Mouse (Mus musculus) lung, postnatal 36 days (tissue): Measurements from ENCODE around the gene Usp33.

Experiments
- DNase-seq: peaks from one replicate; pipeline ENCODE4 v3.0.0; 2022; ENCODE audit warnings: mixed read lengths

The Usp33 gene

DNA sequence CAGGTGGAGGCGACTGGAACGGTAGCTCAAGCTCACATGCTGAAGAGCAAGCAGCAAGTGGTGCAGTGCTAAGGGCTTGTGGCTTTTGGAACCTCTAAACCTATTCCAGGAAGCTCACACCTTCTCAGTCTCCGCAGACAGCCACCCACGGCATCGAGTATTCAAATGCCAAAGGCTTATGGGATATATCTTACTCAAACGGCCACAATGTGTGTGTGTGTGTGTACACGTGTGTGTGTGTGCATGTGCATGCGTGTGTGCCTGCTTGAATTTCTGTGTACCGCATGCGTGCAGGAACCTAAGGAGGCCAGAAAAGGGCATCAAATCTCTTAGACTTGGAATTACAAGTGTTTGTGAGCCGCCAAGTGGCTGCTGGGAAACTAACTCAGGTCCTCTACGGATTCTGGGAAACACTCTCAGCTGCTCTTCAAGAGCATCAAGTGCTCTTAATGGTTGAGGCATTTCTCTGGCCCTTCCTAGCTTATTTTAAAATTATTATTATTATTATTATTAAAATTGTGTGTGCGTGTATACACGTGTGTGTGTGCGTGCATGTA is 3.2 kb upstream of the Usp33 start:
- peak; percentile 73 for DNase-seq

DNA sequence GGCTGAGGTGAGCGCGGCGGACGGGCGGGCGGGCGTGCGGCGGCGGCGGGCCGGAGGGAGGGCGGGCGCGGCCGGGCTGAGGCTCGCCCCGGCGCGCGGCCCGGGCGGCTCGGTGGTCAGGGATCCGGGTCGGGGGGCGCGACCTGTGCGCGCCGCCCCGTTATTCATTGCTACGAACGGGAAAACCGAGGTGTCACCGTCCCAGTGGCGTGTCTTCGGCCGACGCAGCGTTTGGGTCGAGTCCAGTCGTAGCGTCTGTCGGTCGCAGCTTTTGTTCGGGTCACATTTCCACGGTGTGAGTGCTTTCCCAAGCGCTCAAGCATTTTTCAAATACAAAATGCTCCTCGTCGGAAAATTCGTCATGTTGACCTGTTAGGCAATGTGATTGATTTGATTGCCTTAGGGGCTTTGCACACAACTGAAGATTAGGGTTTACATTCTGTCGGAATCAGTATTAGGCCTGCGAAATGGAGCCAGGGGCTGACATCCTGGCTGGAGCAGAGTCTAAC is 409 bp downstream of the Usp33 start:
- DNase-seq: peak; percentile 42

DNA sequence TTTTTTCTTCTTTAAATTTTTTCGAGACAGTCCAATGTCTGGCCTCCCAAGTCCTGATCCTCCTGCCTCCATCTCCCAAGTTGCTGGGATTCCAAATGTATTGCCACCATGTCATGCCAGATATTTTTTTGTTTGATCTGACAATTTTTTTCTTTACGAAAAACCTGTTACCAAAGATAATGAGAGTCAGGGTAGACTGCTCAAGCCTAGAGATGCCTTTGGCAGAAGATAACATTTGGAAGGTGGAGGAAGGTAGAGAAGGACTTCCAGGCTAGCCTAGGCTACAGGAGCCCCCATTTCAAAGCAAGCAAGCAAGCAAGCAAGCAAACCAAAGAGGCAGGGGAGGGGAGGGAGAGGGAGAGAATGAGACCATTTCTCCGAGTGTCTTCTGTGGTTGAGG is 949 bp downstream of the Usp33 start:
- DNase-seq: no peak

DNA sequence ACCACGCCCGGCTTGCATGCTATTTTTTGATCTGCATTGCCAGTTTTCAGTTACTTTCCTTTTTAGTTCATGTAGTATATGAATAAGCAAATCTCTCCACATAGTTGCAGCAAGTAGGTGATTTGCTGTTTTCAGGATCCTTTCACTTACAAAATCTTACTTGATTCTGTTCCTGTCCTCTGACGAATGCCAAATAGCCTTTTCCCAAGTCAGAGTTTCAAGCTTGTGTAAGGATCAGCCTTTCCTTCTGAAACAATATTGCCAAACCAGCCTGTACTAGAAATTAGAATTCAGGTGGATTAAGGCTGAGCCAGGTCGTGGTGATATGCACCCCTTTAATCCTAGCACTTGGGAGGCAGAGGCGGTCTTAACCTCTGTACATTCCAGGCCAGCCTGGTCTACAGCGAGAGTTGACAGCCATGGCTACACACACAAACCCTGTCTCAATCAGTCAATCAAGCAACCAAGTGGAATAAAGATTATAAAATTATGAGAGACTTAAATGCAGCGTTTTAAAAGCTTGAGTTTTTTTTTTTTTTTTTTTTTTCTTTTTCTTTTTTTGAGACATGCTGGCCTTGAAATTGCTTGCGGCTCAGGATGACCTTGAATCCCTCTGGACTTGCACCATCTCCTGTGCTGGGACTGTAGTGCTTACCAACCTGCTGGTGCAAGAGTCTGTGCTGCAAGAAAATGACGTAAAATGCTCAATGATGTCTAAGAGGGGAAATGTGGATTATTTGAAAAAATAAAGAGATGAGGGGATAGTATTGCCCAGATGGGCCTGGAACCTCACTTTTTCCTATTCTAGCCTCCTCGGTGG is 1.9 kb downstream of the Usp33 start:
- DNase-seq: no peak

DNA sequence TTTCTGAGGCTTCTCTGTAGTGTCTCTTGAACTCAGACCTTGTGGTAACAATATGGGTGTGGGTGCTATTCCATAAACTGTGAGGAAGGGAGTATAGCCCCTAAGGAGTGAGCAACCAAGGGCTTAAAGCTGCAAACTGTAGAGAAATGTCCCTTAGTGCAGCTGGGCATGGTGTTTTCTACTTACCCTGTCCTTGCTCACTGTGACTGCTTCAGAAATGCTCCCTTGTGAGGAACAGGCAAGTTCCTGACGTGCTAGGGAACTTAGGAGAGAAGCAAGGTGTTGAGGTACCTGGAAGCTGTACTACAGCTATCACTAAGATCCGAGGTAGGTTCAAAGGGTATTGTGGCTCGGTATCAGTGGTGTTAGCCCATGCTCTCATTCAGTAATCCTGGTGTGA is 4.2 kb downstream of the Usp33 start:
- DNase-seq: no peak

DNA sequence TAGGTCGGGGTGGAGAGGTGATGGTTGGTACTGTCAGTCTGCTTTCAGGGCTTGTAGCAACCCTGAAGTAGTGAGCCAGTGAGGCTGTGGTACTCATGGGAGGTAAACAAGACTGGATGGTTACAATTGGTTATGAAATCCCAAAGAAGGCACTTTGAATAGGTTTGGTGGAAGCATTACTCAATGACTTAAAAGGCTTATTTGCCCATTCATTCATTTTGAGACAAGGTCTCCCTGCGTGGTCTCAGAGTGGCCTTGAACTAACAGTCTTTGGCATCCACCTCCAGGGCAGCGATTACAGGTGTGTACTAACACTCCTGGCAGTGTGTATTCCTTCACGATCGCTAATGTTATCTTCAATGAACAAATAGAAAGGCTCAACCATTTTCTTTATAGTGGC is 4.7 kb downstream of the Usp33 start:
- DNase-seq: no peak

DNA sequence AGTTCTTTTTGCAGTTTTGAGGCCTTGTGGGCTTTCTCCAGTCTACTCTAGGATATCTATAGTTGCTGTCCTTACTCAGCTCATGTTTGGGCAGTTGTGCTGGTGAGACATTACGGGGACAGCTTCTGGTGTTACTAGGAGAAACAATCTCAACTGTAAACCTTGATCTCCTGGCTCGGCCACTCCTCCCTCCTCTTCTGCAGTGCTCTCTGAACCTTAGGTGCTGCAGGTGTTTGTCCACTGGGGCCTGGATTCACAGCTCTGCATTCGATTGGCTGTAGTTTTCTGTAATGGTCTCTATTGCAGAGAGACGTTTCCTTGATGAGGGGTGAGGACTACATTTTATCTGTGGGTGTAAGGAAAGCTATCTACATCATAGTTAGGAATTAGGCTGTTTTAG is 6.0 kb downstream of the Usp33 start:
- DNase-seq: no peak

DNA sequence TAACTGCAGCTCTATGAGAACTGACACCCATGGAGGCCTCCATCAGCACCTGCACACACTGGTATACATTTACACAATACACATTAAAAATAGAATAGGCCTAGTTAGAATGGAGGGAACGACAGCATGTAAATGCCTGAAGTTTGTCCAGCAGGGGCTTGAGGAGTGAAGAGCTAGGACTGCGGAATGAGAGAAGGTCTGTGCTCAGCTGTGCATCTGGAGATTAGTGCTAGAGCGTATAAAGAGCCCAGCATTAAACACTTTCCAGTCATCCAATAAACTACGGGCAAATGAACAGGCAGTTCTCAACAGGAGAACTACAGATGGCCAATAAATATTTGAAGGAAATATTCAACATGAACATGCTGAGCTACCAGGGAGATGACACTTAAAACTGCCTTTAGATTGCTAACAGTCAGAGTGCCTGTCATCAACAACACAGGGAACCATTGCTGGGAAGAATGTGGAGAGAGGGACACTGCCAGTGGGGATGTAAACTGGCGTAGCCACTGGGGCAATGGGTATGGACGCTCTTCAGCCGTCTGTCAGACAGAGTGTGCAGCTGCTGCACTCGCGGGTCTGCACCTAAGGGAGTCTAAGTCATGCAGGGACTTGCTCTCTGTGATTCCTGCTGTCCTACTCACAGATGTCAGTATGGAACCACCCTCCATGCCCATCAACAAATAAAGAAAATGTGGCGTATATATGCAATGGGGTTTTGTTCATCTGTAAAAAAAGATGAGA is 7.3 kb downstream of the Usp33 start:
- no peak for DNase-seq

DNA sequence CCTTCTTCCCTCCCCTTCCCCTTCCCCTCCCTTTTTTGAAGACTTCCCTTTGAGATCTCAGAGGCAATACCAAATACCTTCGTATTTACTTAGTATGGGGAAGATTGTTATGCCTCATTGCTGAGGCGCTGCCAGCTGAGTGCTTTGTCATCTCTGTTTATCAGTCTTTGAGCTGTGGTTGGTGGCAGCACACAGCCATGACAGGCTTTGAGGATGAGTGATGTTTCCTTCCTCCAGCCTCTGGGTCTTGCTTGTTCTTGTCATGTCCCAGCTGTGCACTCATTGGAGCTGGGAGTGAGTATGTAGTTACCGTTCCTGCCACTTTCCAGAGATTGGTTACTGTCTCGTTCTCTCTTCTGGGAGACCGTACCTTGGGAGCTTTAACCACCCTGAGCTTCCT is 9.1 kb downstream of the Usp33 start:
- DNase-seq: peak; percentile 81

DNA sequence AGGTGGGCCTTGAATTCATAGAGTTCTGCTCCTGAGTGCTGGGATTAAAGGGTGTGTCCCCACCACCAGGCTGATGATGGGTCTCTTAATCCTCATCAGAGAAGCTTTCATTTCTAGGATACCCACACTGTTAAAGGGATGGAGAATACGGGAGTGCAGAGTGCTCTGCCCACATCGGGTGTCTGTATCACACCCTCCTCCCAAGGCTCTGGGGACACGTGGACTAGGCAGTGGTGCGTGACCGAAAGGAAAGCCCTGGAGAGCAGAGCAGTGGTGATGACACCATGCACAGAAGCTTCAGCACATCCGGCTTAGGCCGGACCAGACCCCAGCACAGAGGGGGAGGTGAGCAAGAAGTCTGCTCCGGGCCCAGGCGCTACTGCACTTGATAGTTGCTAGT is 10.5 kb downstream of the Usp33 start:
- no peak for DNase-seq

DNA sequence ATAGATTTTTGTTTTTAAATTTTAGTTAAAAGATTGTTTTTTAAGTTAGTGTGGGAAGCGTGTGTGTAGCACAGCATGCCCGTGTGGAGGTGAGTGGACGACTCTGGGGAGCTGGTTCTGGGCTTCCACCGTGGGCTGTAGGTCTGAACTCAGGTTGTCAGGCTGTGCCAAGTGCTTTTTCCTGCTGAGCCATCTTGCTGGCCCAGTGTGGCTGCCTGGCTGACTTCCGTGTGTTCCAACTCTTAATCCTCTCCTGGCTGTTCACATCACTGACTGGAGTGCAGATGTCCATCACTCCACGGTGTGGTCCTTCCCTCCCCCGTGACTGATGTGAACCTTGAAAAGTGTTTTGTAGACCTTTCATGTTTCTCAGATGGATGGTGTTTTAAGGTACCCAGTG is 12.9 kb downstream of the Usp33 start:
- no peak for DNase-seq

DNA sequence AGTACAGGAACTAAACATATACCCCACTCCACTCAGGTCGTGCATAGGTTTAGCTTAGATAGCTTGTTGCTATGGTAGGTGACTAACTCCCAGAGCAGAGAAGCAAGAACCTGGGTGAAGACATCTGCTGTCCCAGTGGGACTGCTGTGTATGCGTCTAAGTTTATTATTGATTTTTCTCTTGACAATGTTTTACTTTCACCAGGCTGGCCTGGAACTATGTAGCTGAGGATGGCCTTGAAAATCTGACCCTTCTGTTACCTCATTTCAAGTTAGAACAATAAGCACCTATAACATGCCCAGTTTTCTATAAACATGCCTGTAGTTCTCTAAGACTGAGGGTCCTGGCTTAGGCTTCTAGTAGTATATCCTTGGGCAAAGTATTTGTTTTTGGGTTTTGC is 17.9 kb downstream of the Usp33 start:
- no peak for DNase-seq

DNA sequence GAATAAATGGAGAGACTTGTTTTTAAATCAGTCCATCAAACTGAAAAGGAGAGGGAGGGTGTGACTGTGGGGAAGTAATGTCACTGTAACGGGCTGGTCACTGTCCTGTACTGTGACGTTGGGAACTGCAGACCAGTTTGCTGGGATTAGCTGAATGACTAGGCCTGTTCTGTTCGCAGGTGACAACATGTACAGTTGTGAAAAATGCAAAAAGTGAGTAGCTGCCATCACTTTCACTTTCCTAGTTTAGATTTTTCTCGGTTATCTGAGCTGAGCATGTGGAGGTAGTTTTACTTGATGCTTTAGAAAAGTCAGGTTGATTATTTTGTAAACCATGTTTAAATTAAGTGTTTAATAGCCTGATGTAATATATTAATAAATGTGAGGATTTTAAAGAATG is 29.8 kb downstream of the Usp33 start:
- DNase-seq: no peak

DNA sequence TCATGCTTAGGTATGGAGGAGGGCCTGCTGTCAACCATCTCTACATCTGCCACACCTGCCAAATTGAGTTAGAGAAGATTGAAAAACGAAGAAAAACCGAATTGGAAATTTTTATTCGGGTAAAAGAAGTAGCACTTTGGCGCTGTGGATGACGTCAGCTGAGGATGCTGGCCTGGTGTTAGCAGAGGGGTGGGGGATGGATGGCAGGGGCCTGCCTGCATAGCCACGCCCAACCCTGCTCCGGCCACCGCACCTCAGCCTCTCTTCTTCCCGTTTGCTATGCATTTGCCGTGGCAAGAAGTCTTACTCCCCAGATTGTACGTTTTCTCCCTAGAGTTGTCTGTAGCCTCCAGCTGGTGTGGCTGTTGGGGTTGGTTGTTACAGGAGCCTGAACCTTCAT is 37.8 kb downstream of the Usp33 start:
- DNase-seq: no peak

DNA sequence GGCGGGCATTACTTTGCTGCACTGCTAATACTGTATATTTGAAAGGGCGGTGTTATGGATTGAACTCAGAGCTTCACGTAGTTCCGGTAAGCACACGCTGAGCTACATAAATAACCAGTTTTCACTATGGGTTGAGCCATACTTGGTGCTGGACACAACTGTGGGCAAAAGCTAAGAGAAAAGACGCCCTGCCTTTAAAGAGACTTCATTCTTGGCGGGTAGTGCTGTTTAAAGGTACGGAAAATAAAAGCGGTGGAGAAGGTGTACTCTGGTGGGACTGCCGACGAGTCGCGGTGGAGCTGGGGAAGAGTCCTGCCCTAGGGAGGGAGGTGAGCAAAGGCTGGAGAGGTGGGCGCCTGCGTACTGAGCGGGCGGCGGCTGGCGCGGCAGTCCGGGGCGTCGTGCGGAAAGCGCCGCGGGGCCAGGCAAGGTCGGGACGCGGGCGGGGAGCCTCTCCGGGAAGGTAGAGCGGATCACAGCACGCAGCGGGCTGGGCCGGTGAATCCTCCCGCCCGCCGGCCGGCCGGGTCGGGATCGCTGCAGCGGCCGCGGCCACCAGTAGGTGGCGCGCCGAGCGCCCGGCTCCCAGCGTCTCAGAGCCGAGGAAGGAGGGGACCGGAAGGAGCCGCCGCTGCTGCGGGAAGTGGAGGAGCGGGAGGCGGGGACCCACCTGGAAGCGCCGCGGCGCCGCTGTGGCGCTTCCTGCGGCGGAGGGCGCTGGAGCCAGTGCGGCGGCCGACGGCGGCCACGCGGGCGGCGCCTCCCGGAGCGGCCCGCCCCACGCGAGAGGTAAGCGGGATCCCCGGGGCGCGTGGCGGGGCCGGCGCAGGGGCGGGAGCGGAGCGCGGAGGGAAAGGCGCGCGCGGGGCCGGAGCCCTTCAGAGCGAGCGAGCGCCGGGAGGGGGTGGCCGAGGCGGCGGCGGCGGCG is 49.3 kb downstream of the Usp33 start, which contains the start of gene Zzz3:
Zzz3 (plus strand) TSS at position 124 of the 928 bp plus-strand sequence.
- peak; percentile 93 for DNase-seq

DNA sequence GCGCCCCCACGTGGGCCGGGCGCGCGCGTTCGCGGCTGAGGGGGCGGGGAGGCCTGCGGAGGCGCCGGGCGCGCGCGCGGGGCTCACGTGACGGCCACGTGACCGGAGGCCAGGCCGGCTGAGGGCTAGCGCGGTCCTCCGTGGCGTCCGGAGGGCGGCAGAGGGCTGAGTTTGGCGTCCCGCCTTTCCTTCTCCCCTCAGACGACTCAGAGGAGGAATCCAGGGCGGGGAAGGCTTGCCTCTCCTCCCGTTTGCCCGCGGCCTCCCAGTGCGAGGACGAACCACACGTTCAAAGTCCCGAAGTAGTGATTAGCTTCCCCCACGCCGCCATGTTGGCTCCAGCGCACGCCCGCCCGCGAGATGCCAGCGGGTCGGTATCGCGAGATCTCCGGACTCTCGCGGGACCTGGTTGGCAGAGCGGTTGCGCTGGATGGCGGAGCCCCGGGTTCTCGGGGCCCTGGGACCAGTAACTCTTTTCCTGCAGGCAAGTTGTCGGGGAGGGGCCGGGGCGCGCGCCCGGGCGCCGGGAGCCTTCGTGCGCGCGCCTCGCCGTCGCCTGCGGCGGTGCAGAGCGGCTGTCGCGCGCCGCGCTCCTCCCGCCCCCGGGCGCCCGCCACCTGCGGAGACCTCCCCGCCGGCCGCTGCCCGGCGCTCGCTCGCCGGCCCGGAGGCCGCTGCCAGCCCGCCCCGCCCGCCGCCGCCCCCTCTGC is 50.2 kb downstream of the Usp33 start:
- peak; percentile 98 for DNase-seq

DNA sequence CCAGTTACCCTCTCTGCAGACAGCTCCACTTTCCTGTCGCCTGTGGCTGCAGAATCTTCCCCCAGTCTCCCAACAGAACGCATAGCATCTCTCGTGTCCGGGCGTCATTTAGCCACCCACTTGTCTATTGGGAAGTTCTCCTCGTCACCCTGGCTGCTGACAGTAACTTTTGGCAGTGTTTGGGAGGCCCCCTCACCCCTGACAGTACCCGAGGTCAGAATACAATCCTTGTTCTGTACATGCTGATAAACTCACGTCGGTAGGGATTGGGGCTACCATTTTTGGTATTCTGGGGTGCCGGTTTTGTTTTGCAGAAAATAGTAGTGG is 50.7 kb downstream of the Usp33 start:
- DNase-seq: peak; percentile 20

DNA sequence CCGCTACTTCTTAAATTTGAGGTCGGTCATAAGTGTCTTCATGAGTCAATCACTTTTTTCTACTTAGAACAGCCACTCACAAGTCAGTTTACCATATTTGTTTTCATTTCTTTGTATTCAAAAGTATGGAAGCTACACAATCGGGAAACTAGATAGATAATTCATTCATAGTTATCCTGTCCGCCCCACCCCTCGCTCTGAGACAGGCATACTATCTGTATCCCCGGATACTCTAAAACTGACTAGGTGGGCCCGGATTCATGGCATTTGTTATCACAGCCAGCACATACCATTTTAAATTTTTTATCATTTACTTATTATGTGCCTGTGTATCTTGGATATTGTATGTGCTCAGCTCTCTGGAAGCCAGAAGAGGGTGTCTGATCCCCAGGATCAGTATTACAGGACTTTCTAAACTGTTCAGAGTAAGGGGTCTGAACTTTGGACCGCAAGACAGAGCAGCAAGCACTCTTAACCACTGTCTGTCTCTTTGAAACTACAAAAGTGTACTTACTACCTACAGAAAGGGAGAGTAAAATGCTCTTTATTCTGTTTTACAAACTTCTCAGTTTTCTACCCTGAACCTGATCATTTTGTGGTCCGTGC is 51.2 kb downstream of the Usp33 start:
- no peak for DNase-seq

DNA sequence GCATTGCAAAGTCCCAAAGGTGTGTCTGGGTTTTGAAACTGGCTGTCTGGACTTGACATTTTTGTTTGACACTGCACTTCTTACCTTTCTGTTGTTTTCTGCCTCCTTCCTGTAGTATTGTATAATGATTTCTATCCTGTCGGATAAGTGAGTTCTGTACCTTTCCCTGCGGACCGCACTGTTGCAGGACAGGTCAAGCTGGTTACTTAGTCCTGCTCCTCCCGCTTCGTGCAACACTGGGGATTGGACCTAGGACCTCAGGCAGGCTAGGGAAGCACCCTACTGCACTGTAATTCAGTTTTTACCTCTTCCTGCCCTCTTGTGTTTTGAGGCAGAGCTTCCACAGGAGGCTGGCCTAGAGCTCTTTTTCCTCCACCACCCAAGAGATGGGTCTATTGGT is 54.2 kb downstream of the Usp33 start:
- no peak for DNase-seq

DNA sequence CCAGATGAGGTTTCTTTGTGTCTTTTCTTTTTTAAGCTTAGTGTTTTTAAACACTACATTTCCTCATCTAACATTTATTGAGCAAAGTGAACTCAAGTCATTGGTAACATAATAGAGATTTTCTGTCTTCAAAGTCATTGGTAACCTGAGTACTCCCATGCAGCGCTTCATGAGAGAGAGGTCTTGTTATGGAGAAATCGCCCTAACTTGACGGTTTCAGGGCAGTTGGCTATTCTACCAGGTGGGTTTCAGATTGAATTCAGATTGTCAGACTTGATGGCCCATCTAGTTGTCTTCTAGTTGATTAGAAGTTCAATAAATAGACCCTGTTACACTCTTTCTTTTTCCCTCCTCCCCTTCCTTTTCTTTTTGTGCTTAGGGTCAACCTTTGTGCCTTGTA is 54.6 kb downstream of the Usp33 start:
- no peak for DNase-seq

DNA sequence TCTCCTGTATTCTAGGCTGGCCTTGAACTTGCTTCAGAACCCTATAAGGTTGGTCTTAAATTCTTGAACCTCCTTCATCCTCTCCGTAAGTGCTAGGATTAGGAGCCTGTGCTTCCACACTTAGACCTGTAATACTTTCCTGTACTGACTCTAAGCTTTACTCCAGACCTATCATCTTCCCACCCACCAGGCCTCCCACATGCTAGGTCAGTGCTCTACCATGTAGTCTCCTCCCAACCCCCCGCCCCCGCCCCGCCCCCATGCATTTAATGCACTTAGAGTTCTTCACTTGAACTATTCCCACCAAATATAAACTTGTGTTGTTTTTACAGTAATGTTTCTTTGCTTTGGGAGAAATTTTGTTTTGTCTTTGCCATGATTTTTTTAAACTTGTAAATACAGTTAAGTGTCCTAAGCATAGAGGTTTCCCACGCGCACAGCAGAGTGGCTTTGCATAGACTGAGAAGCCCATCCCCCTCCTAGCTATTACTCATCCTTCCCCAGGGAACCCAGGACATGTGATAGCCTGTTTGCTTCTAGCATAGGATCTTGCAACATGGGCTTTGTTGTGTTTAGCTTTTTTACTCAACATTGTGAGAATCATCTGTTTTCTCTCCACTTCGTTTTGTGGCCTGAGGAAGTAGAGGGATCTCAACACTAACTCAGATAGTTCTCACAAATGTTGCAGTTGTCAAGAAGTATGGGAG is 55.8 kb downstream of the Usp33 start:
- peak; percentile 67 for DNase-seq
